Mouse (Mus musculus) erythroblast, embryonic 14.5 days (primary cell): Measurements from ENCODE around the gene Fbln1.

Experiments
- GATA1 ChIP-seq: IDR thresholded peaks from 2 replicates; pipeline ENCODE4 v1.6.1; 2012; ENCODE audit warnings: low read length, inconsistent platforms, mixed read lengths
- TAL1 ChIP-seq: IDR thresholded peaks from 3 replicates; pipeline ENCODE4 v1.6.1; 2012; ENCODE audit warnings: low read length, inconsistent platforms, mixed read lengths

- no peak for TF ChIP-seq GATA1
- TF ChIP-seq TAL1, result no peak
Observed at GRCm38 (mm10) chr15:85252476-85252875, 46.7 kb downstream of the Fbln1 start.
